Mouse (Mus musculus): Measurements from ENCODE around the gene Zbtb16.

Gene Zbtb16

DNA sequence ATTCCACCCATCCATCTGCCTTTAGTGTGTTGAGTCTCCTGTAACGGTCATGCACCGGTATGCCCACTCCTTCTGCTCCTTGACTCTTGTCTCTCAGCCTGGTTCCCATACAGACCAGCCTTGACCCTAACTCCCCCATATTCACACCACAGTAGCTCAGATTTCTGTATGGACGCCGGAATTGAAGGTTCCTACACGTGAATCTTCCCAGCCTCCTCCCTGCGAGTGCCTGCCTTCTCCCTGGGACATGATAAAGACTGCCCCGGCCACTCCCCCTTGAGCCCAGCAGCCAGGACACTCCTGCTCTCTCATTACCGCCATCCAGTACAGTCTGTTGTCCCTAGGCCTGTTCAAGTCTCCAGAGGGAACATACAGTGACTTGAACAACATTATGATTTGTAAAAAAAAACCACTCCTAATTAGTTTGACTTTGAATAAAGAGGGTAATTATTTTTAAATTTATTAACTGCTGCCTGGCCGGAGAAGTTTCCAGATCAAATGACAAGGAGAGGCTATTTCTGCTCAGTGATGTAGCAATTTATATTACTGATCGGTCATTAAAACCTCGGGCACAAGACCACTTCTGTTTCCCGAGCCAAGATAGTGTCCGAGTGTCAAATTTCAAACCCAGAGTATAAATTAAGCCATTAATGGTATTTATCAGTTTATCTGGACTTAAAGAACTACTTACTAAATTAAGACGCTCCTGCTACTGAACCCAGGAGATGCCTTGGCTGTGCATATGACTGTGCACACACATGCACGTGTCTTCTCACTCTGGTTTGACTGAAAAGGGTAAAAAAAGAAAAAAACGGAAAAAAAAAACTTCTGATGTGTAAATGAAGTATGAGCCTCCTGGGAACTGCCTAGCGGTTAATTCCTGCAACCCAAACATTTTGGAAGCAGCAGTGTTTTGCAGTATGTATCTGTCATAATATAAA is 125.4 kb downstream of the Zbtb16 start:
- no peak for DNase-seq (ENCODE audit: low read depth, low spot score)

GRCm38 (mm10) chr9:48707824-48708229 is 128.2 kb downstream of the Zbtb16 start:
- DNase-seq (ENCODE audit: low read depth, low spot score), result no peak

DNA sequence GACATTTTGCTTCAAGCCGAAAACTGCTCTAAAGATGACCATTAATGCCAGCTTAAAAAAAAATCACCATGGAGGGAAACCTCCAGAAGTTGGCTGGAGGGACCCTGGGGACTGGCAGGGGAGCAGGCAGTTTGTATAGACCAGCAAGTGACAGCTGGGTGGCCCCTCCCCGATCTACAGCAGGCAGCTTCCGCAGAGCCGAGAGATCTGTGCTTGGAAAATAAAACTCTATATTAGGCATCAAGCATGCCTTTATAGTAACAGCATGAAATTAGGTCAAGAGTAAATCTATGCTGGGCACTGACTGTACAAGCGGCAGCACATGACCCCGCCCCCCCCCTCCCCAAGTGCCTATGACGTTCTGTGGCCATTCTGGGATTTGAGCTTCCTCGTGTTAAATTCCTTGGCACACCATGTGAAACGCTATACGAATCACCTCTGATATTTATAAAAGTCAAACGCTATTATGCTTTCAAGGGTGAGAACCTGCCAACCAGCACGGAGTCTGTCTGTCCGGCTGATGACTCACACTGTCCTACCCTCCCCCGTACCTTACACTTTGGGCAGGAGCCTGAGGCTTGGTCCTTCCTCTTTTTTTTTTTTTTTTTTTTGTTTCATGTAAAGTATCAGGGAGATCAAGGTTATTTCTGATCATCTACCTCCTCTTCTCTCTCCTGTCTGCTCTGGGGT is 128.7 kb downstream of the Zbtb16 start:
- no peak for DNase-seq (ENCODE audit: low read depth, low spot score)

DNA sequence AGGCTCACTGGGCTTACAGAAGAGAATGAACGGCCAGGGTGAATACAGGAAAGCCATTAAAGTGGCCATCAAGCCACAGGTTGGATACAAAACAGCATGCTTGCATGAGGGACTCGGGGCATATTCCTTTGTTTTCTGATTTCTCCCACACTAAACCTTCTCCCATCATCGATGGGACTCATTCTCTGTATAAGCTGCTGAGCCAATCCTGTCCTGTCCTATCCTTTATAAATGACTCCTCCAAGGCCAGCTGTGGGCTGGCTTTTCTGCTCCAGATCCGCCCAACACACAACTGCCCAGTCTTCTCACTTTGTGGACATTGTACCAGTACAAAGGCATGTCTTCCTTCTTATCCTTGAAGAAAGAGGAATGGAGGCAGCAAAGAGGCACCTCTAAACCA is 134.7 kb downstream of the Zbtb16 start:
- DNase-seq (ENCODE audit: low read depth, low spot score), result no peak

DNA sequence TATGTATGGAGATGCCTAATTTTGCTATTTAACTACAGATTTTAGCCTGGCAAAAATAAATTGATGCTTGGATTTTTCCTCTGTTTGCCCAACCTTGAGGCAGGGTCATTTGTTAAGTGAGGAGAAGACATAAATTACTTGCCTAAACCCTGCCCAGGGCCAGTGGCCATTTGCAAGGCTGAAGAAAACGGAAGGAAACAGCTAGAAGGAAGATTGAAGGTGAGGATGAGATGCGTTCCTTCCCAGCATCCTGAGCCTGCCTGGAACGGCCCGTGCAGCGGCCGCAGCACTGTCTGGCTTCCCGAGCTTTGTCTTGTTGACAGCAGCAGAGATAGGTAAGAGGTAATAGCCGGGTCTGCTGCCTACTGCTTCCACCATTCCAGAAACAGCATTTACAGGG is 135.2 kb downstream of the Zbtb16 start:
- DNase-seq (ENCODE audit: low read depth, low spot score), result no peak

GRCm38 (mm10) chr9:48697470-48697815 is 138.6 kb downstream of the Zbtb16 start:
- no peak for DNase-seq (ENCODE audit: low read depth, low spot score)

- no peak for DNase-seq (ENCODE audit: low read depth, low spot score)
Observed at GRCm38 (mm10) chr9:48696731-48697469, 139.1 kb downstream of the Zbtb16 start.

DNA sequence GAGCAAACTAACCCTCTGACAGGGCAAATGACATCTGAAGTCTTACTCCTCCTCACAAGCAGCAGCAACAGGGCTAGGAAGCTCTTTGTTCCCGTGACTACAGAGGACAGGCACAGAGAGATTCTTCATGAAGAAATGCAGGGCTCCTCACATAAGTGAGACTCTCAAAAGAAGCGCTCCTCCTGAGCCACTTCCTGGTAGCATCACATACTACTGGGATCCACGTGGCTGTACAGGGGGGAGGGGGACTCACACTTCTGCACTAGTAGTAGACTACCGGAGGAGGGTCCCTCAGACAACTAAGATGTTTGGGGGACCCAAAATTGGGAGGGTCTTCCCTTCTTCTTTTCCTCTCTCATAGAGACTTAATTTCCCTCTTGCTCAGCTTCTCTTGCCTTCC is 139.7 kb downstream of the Zbtb16 start:
- DNase-seq (ENCODE audit: low read depth, low spot score), result no peak

GRCm38 (mm10) chr9:48695796-48696195 is 140.2 kb downstream of the Zbtb16 start:
- peak; percentile 66 for DNase-seq (ENCODE audit: low read depth, low spot score)

GRCm38 (mm10) chr9:48694616-48695061 is 141.4 kb downstream of the Zbtb16 start:
- DNase-seq (ENCODE audit: low read depth, low spot score), result no peak

DNA sequence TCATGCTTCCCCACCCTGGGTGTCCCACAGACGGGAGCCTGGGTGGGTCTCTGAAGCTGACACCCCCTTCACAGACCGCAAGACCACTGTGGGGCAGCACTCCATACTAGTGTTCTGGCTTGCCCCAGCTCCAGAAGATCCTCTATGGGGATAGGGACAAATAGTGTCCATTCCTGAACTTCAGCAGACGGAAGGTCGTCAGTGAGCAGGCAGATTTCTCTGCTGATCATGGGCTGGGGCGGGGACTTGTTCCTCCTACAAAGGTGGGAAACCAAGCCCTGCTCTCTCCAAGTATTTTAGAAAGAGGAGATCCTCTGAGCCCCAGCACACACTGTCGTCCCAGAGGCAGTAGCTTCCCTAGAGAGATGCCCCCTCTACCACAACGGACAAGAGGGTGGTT is 142.3 kb downstream of the Zbtb16 start:
- DNase-seq (ENCODE audit: low read depth, low spot score), result no peak

- DNase-seq (ENCODE audit: low read depth, low spot score), result no peak
Observed at GRCm38 (mm10) chr9:48689718-48689980, 146.4 kb downstream of the Zbtb16 start.

DNA sequence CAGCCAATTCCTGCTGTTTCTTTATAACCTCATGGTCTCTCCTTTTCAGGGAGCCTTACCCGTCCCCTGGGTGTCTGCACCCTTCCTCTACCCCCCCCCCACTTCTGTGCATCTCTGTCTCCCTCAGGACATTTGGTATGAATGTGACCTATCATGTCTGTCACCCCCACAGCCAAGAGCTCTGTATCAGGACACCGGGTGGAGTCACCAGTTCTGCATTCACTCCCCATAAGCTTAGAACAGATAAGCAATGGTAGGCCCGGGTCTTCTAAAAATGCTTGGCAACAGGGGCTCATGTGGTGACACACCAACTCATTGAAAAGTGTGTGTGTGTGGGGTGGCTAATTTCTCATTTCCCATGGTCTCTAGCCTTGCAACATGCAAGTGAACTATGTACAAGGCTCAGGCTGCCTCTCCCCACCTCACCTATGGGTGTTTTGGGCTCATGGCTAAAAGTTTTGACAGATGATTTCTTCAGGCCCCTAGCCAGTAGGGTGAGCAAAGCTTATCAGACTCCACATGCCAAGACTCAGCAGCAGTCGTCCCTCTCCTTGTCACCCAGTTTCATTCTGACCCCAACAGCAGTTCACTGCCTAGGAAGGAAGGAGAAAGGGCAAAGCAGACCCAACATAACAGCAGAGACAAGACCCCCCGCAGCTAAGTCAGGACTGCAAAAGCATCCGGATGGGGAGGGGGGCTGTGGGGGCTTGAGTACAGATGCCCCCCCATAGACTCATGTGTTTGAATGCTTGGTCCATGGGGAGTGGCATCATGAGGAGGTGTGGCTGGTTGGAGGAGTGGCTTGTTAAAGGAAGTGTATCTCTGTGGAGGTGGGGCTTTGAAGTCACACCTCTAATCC is 146.9 kb downstream of the Zbtb16 start:
- no peak for DNase-seq (ENCODE audit: low read depth, low spot score)

DNA sequence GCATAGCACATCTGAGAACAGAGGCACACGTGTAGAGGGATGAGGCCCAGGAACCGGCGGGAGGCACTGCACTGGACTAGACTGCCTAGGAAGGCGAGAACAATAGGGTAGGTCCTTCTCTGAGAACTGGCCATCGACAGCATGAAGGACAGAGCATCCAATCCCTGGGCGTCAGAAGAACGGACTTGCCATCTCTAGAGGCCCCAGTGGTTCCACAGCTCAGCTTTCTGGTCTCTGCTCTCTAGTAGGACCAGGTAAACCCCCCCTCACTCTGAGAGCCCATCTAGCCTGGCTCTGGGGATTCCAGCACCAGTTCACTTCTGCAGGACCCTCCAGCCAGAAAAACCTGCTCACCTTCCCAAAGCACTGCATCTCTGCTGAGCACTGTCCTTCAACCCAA is 148.1 kb downstream of the Zbtb16 start:
- no peak for DNase-seq (ENCODE audit: low read depth, low spot score)

DNA sequence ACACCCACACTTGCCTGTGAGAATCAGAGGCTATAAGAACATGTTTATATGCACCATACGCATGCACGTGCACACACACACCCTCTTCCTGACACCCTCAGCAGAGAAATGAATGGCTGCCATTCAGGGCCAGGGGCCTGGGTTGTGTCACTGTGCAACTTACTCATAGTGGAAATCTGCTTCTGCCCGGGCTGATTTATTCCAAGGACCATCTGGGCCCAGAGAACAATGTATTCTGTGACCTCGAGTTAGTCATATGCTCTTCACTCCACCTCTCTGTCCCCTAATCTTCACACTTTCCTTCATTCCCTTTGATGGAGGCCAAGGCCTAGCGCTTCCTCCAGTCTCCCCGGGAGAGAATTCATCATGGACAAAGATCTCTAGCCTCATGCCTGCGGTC is 150.3 kb downstream of the Zbtb16 start:
- peak; percentile 50 for DNase-seq (ENCODE audit: low read depth, low spot score)

DNA sequence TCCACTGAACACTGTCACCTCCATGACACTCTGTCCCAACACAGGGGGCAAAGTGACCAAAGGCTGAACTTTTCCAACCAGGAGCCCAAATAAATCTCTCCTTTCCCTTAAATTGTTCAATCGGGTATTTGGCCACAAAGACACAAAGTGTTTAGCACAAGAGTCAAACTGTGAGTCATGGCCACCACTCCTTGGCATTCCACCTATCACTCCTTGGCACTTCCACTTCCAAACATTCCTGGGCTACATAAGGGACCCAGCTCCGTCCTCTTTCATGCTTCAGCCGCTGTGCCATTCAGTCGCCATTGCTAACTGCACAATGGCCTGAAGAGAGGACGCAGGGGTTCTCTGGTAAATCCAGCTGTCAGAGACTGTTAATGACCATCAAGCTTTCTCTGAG is 151.9 kb downstream of the Zbtb16 start:
- DNase-seq (ENCODE audit: low read depth, low spot score), result no peak

DNA sequence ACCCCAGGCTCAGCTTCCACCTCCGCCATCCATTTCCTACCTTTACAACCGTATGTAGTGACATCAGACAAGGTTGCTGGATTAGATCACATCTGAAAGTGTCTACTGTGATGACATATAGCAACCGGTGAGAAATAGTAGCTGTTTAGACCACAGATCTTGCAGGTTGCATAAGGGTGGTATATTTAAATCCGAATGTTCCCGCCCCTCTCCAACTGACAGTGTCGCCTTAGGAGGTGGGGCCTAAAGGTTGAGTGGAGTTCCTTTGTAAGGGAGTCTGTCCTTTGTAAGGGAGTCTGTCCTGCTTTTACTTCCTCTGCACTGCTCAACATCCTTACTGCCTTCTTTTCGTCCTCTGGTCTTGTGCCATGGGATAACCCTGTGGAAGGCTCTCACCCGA is 154.8 kb downstream of the Zbtb16 start:
- no peak for DNase-seq (ENCODE audit: low read depth, low spot score)

DNA sequence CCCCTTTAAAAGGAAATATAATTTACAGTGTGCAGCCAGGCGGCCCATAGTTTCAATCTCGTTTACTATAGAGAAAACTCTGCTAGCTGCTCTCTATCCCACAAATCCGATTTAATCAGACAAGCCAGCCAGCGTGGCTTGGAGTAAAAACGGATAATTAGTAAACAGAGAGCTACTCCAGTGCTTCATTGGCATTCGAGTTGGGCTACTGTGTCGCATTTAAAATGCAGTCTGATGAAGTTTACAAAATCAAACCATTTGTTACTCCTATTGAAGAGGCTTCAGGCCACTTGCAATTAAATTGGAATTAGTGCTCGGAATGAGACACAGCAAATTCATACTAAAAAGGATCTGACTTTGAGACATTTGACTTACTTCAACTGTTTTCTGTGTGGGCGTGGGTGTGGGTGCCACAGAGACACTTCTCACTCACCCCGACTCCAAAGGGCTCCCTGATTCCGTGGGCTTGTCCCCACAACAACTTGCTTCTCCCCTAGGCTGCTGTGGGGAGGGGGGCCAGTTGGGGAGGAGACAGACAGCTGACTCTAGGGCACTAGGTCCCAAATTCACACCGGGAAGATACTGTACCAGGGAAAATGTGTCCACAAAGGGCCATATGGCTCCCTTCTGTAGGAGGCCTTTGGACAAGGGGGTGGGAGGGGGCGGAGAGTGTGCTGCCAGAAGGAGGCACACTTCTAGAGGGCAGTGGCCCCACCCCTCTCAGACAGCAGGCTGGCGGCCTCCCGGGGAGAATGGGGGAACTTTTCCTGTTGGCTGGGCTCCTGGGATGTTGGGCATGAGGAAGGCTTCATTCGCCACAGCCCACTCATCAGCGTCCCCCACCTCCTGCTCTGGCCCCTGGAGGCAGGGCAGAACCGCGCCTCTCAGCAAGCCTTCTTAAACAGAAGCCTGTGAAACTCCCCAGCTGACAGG is 157.3 kb downstream of the Zbtb16 start:
- DNase-seq (ENCODE audit: low read depth, low spot score), result no peak

- DNase-seq (ENCODE audit: low read depth, low spot score), result peak; percentile 73
Observed at GRCm38 (mm10) chr9:48675151-48675790, 160.8 kb downstream of the Zbtb16 start.
